Mouse (Mus musculus) heart, embryonic 12.5 days (tissue): Measurements from ENCODE around the gene Asrgl1. TPM values are rescaled to one million over a fixed set of nuclear protein-coding genes. Genes with fewer than 3 reads are reported as not detected.
A peak's percentile ranks its signal among the peaks of the same experiment; 100 is the strongest.

Experiments
- ATAC-seq: fragments of 200-750 bp; cut with Nextera tagmentation; 2 replicates; pipeline ENCODE4 v1.8.0; 2017; ENCODE audit warnings: moderate TSS enrichment, moderate library complexity; ENCODE audit not compliant: insufficient number of reproducible peaks, low FRiP score
- H3K27ac ChIP-seq: fragments of 300-500 bp; sonication (generic); 2 replicates; pipeline ENCODE4 v1.5.1; 2016; ENCODE audit warnings: mild to moderate bottlenecking, moderate library complexity; ENCODE audit not compliant: poor library complexity, severe bottlenecking
- H3K27me3 ChIP-seq: fragments of 300-500 bp; sonication (generic); replicated peaks from 2 replicates; pipeline ENCODE4 v1.6.1; 2016; ENCODE audit warnings: mild to moderate bottlenecking, moderate library complexity
- H3K36me3 ChIP-seq: fragments of 300-500 bp; sonication (generic); 2 replicates; pipeline ENCODE4 v1.6.1; 2016; ENCODE audit warnings: mild to moderate bottlenecking, moderate library complexity
- H3K4me1 ChIP-seq: fragments of 300-500 bp; sonication (generic); replicated peaks from 2 replicates; pipeline ENCODE4 v1.6.1; 2016; ENCODE audit warnings: mild to moderate bottlenecking
- H3K4me2 ChIP-seq: fragments of 300-500 bp; sonication (generic); 2 replicates; pipeline ENCODE4 v1.6.1; 2016; ENCODE audit warnings: mild to moderate bottlenecking, moderate library complexity
- H3K4me3 ChIP-seq: fragments of 300-500 bp; sonication (generic); 2 replicates; pipeline ENCODE4 v1.5.1; 2016; ENCODE audit warnings: mild to moderate bottlenecking
- H3K9ac ChIP-seq: fragments of 300-500 bp; sonication (generic); 2 replicates; pipeline ENCODE4 v1.6.1; 2016; ENCODE audit warnings: mild to moderate bottlenecking, moderate library complexity
- H3K9me3 ChIP-seq: fragments of 300-500 bp; sonication (generic); replicated peaks from 2 replicates; pipeline ENCODE4 v1.6.1; 2016; ENCODE audit warnings: mild to moderate bottlenecking, moderate library complexity
- WGBS: fragments of 180-500 bp; shearing (Covaris S2); methylation state at CpG from one replicate; pipeline ENCODE4 v1.1.7; 2016; 5-methylcytosine and 5-hydroxymethylcytosine counted together
- polyA plus RNA-seq: library from polyadenylated mRNA; unstranded; fragments of >200 nt; fragmentation: Nextera tagmentation; extraction: Ambion mirVana; gene quantifications from 2 replicates; pipeline ENCODE4 v1.2.1, GENCODE M21; 2016

Asrgl1 gene
- polyA plus RNA-seq, 1 experiment from 2014 or later = 11.3 TPM

- H3K4me1 ChIP-seq = peaks cover 24% of the 10 kb centered on the region
- 0 out of 2 replicates have a peak overlapping the region, but pooled peaks have one; percentile 18 for H3K4me3 ChIP-seq
- no peaks in the 10 kb centered on the region for H3K36me3 ChIP-seq
- 86% methylated on average over 14 of the region's 14 CpGs for WGBS
- no peaks in the 10 kb centered on the region for H3K27me3 ChIP-seq
- no peak for ATAC-seq
- H3K4me2 ChIP-seq = peak overlapping the region; percentile 51; the same call in 1 of the 2 replicates
- peak overlapping the region; percentile 12; the same call in 1 of the 2 replicates for H3K9ac ChIP-seq
- H3K27ac ChIP-seq = no peak overlapping the region
- no peaks in the 10 kb centered on the region for H3K9me3 ChIP-seq
These were observed 53.9 kb downstream of the Asrgl1 start for GRCm38 (mm10) chr19:9081311-9082190.

- peaks cover 24% of the 10 kb centered on the region for H3K4me1 ChIP-seq
- no peak overlapping the region for H3K4me2 ChIP-seq
- H3K27ac ChIP-seq = no peak overlapping the region
- H3K36me3 ChIP-seq = no peaks in the 10 kb centered on the region
- H3K9ac ChIP-seq = 0 out of 2 replicates have a peak overlapping the region, but pooled peaks have one; percentile 13
- H3K4me3 ChIP-seq = no peak overlapping the region
- WGBS = 19% methylated on average over 7 of the region's 7 CpGs
- H3K9me3 ChIP-seq = no peaks in the 10 kb centered on the region
- H3K27me3 ChIP-seq = no peaks in the 10 kb centered on the region
- ATAC-seq = no peak
These were observed 55.5 kb downstream of the Asrgl1 start for GRCm38 (mm10) chr19:9079916-9080315.

GRCm38 (mm10) chr19:9076982-9077660 is 58.3 kb downstream of the Asrgl1 start:
- H3K9ac ChIP-seq = no peak overlapping the region
- no peak overlapping the region for H3K4me3 ChIP-seq
- 63% methylated on average over 4 of the region's 4 CpGs for WGBS
- H3K9me3 ChIP-seq = no peaks in the 10 kb centered on the region
- H3K4me1 ChIP-seq = peaks cover 25% of the 10 kb centered on the region
- no peak overlapping the region for H3K4me2 ChIP-seq
- ATAC-seq = no peak
- H3K36me3 ChIP-seq = no peaks in the 10 kb centered on the region
- no peak overlapping the region for H3K27ac ChIP-seq
- H3K27me3 ChIP-seq = no peaks in the 10 kb centered on the region

GRCm38 (mm10) chr19:9076035-9076434 is 59.4 kb downstream of the Asrgl1 start:
- no peaks in the 10 kb centered on the region for H3K9me3 ChIP-seq
- no peak overlapping the region for H3K27ac ChIP-seq
- peaks cover 32% of the 10 kb centered on the region for H3K4me1 ChIP-seq
- ATAC-seq = no peak
- no peak overlapping the region for H3K4me2 ChIP-seq
- H3K36me3 ChIP-seq = no peaks in the 10 kb centered on the region
- H3K4me3 ChIP-seq = no peak overlapping the region
- WGBS = 89% methylated on average over 3 of the region's 3 CpGs
- H3K27me3 ChIP-seq = no peaks in the 10 kb centered on the region
- no peak overlapping the region for H3K9ac ChIP-seq

GRCm38 (mm10) chr19:9075558-9075957 is 59.9 kb downstream of the Asrgl1 start:
- H3K27me3 ChIP-seq = no peaks in the 10 kb centered on the region
- no peak overlapping the region for H3K9ac ChIP-seq
- peaks cover 37% of the 10 kb centered on the region for H3K4me1 ChIP-seq
- no peak overlapping the region for H3K4me3 ChIP-seq
- H3K4me2 ChIP-seq = no peak overlapping the region
- 71% methylated on average over 2 of the region's 2 CpGs for WGBS
- ATAC-seq = no peak
- H3K9me3 ChIP-seq = no peaks in the 10 kb centered on the region
- no peaks in the 10 kb centered on the region for H3K36me3 ChIP-seq
- H3K27ac ChIP-seq = no peak overlapping the region

GRCm38 (mm10) chr19:9074424-9074823 is 61.0 kb downstream of the Asrgl1 start:
- H3K27ac ChIP-seq = peak overlapping the region; percentile 25; the same call in 1 of the 2 replicates
- H3K9ac ChIP-seq = no peak overlapping the region
- H3K4me3 ChIP-seq = no peak overlapping the region
- no peaks in the 10 kb centered on the region for H3K36me3 ChIP-seq
- peaks cover 41% of the 10 kb centered on the region for H3K4me1 ChIP-seq
- no peak overlapping the region for H3K4me2 ChIP-seq
- no peaks in the 10 kb centered on the region for H3K27me3 ChIP-seq
- WGBS = 69% methylated on average over 4 of the region's 4 CpGs
- ATAC-seq = no peak
- H3K9me3 ChIP-seq = no peaks in the 10 kb centered on the region

GRCm38 (mm10) chr19:9073776-9074411 is 61.5 kb downstream of the Asrgl1 start:
- H3K4me2 ChIP-seq = no peak overlapping the region
- H3K9ac ChIP-seq = no peak overlapping the region; the same call in 1 of the 2 replicates
- H3K27ac ChIP-seq = no peak overlapping the region
- peaks cover 40% of the 10 kb centered on the region for H3K4me1 ChIP-seq
- no peaks in the 10 kb centered on the region for H3K36me3 ChIP-seq
- ATAC-seq = no peak
- H3K27me3 ChIP-seq = no peaks in the 10 kb centered on the region
- 45% methylated on average over 12 of the region's 12 CpGs for WGBS
- no peak overlapping the region for H3K4me3 ChIP-seq
- no peaks in the 10 kb centered on the region for H3K9me3 ChIP-seq

- peak overlapping the region; percentile 78 for H3K27ac ChIP-seq
- no peak for ATAC-seq
- H3K27me3 ChIP-seq = no peaks in the 10 kb centered on the region
- H3K9me3 ChIP-seq = no peaks in the 10 kb centered on the region
- no peak overlapping the region for H3K9ac ChIP-seq
- peaks cover 40% of the 10 kb centered on the region for H3K4me1 ChIP-seq
- H3K4me2 ChIP-seq = no peak overlapping the region
- 32% methylated on average over 2 of the region's 2 CpGs for WGBS
- no peaks in the 10 kb centered on the region for H3K36me3 ChIP-seq
- no peak overlapping the region for H3K4me3 ChIP-seq
These were observed 63.3 kb downstream of the Asrgl1 start for GRCm38 (mm10) chr19:9072157-9072530.

GRCm38 (mm10) chr19:9071456-9072156 is 63.8 kb downstream of the Asrgl1 start:
- 40% methylated on average over 7 of the region's 7 CpGs for WGBS
- no peak overlapping the region for H3K9ac ChIP-seq
- H3K4me3 ChIP-seq = no peak overlapping the region
- peak overlapping the region; percentile 78 for H3K27ac ChIP-seq
- no peaks in the 10 kb centered on the region for H3K27me3 ChIP-seq
- H3K4me2 ChIP-seq = peak overlapping the region; percentile 15; the same call in 1 of the 2 replicates
- peaks cover 40% of the 10 kb centered on the region for H3K4me1 ChIP-seq
- no peaks in the 10 kb centered on the region for H3K9me3 ChIP-seq
- no peaks in the 10 kb centered on the region for H3K36me3 ChIP-seq
- ATAC-seq = peak; percentile 72

GRCm38 (mm10) chr19:9070316-9070715 is 65.1 kb downstream of the Asrgl1 start:
- Histone ChIP-seq H3K4me3 (no peak overlapping the region), H3K27ac (peak overlapping the region; percentile 14; the same call in 1 of the 2 replicates), H3K9me3 (no peaks in the 10 kb centered on the region), H3K4me2 (no peak overlapping the region), H3K27me3 (no peaks in the 10 kb centered on the region), H3K4me1 (peaks cover 48% of the 10 kb centered on the region), H3K36me3 (no peaks in the 10 kb centered on the region), H3K9ac (no peak overlapping the region)
- 68% methylated on average over 2 of the region's 2 CpGs for WGBS
- no peak for ATAC-seq
